Mouse (Mus musculus): ENCODE results near the gene Clpx.

Clpx gene

GRCm38 (mm10) chr9:65289988-65290387, 4.1 kb upstream of the Clpx start:
- no peak for DNase-seq (ENCODE audit: low spot score in 2 of 2)

GRCm38 (mm10) chr9:65292421-65292820, 1.6 kb upstream of the Clpx start:
- no peak for DNase-seq (ENCODE audit: low spot score in 2 of 2)

GRCm38 (mm10) chr9:65293119-65293518, 941 bp upstream of the Clpx start:
- DNase-seq (ENCODE audit: low spot score in 2 of 2), result no peak

GRCm38 (mm10) chr9:65293580-65293972, 484 bp upstream of the Clpx start:
- no peak for DNase-seq (ENCODE audit: low spot score in 2 of 2)

GRCm38 (mm10) chr9:65294716-65295378, 787 bp downstream of the Clpx start:
- DNase-seq (ENCODE audit: low spot score in 2 of 2), result no peak

- no peak for DNase-seq (ENCODE audit: low spot score in 2 of 2)
Measured at GRCm38 (mm10) chr9:65297056-65297455, 3.0 kb downstream of the Clpx start.

- DNase-seq (ENCODE audit: low spot score in 2 of 2), result no peak
Measured at GRCm38 (mm10) chr9:65298761-65299160, 4.7 kb downstream of the Clpx start.

GRCm38 (mm10) chr9:65299650-65300049, 5.6 kb downstream of the Clpx start:
- no peak for DNase-seq (ENCODE audit: low spot score in 2 of 2)

- no peak for DNase-seq (ENCODE audit: low spot score in 2 of 2)
Measured at GRCm38 (mm10) chr9:65302327-65302983, 8.4 kb downstream of the Clpx start.

GRCm38 (mm10) chr9:65303586-65303985, 9.5 kb downstream of the Clpx start:
- DNase-seq (ENCODE audit: low spot score in 2 of 2), result no peak

- peak in 1 of 2 experiments; percentile 14 for DNase-seq (ENCODE audit: low spot score in 2 of 2)
Measured at GRCm38 (mm10) chr9:65304300-65304699, 10.2 kb downstream of the Clpx start.

GRCm38 (mm10) chr9:65306672-65307071, 12.6 kb downstream of the Clpx start:
- DNase-seq (ENCODE audit: low spot score in 2 of 2), result peak; percentile 43 to 52

- DNase-seq (ENCODE audit: low spot score in 2 of 2), result no peak
Measured at GRCm38 (mm10) chr9:65308011-65308410, 14.0 kb downstream of the Clpx start.

GRCm38 (mm10) chr9:65312669-65313357, 18.8 kb downstream of the Clpx start:
- no peak for DNase-seq (ENCODE audit: low spot score in 2 of 2)

GRCm38 (mm10) chr9:65313846-65314245, 19.8 kb downstream of the Clpx start:
- no peak for DNase-seq (ENCODE audit: low spot score in 2 of 2)

- no peak for DNase-seq (ENCODE audit: low spot score in 2 of 2)
Measured at GRCm38 (mm10) chr9:65322255-65322900, 28.3 kb downstream of the Clpx start.

GRCm38 (mm10) chr9:65325971-65326370, 31.9 kb downstream of the Clpx start:
- DNase-seq (ENCODE audit: low spot score in 2 of 2), result no peak

GRCm38 (mm10) chr9:65327371-65327770, 33.3 kb downstream of the Clpx start:
- DNase-seq (ENCODE audit: low spot score in 2 of 2), result no peak

GRCm38 (mm10) chr9:65333958-65334357, 39.9 kb downstream of the Clpx start:
- no peak for DNase-seq (ENCODE audit: low spot score in 2 of 2)

- DNase-seq (ENCODE audit: low spot score in 2 of 2), result no peak
Measured at GRCm38 (mm10) chr9:65339146-65339545, 45.1 kb downstream of the Clpx start.

- DNase-seq (ENCODE audit: low spot score in 2 of 2), result no peak
Measured at GRCm38 (mm10) chr9:65340414-65340813, 46.4 kb downstream of the Clpx start.

GRCm38 (mm10) chr9:65345439-65345838, 51.4 kb downstream of the Clpx start:
- DNase-seq (ENCODE audit: low spot score in 2 of 2), result peak in 1 of 2 experiments; percentile 10

Data from heart, adult 9 months (tissue).